ENCODE assay signal across 8 mouse cellular contexts in genomic region chr6:40470916-40471719, GRCm38 (mm10). TPM values are rescaled to one million over a fixed set of nuclear protein-coding genes. Genes with fewer than 3 reads are reported as not detected.
A peak's percentile ranks its signal among the peaks of the same experiment; 100 is the strongest.
DNase-seq lines count a peak whose midpoint lies in the region; ATAC-seq lines count a peak whose summit lies in the region.

Gene Ssbp1, plus strand, starts transcription at chr6:40471352.

- peak within 1 kb of the TSS; percentile 98 for H3K27ac ChIP-seq in heart, embryonic 10.5 days
- H3K27ac ChIP-seq in kidney, embryonic 15.5 days: peak within 1 kb of the TSS; percentile 98

- peak within 1 kb of the TSS; percentile 68 for H3K4me2 ChIP-seq in kidney, embryonic 15.5 days

- WGBS in heart, embryonic 10.5 days: 1% methylated on average over 54 of the region's 54 CpGs
- 1% methylated on average over 54 of the region's 54 CpGs for WGBS in kidney, embryonic 15.5 days

- peak; percentile 93 to 94 for DNase-seq in B cell, adult 2 months
- peak; percentile 98 for DNase-seq in brain, adult 2 months (ENCODE audit: low read depth, low spot score)
- DNase-seq in heart, embryonic 10.5 days (ENCODE audit: low spot score): peak; percentile 97
- peak; percentile 91 for DNase-seq in liver
- peak; percentile 88 to 93 for DNase-seq in spleen, postnatal 4 days (ENCODE audit: low spot score in 2 of 2)

- H3K36me3 ChIP-seq in heart, embryonic 10.5 days: peaks cover 31% of the 10 kb centered on the region
- peaks cover 29% of the 10 kb centered on the region for H3K36me3 ChIP-seq in kidney, embryonic 15.5 days

- peak within 1 kb of the TSS; percentile 91 for H3K9ac ChIP-seq in kidney, embryonic 15.5 days

- ATAC-seq in erythroblast, adult 5-6 weeks (replicated peaks; ENCODE audit: low FRiP score, poor library complexity, severe bottlenecking): peak; percentile 98
- ATAC-seq in kidney, embryonic 15.5 days (replicated peaks; ENCODE audit: low FRiP score): peak; percentile 98
- peak; percentile 97 for ATAC-seq in monocyte, adult 5-6 weeks (replicated peaks; ENCODE audit: insufficient number of reproducible peaks, low FRiP score, low TSS enrichment, poor library complexity, severe bottlenecking)

- H3K27me3 ChIP-seq in heart, embryonic 10.5 days (ENCODE audit: insufficient read depth, poor library complexity, severe bottlenecking): no peaks in the 10 kb centered on the region
- H3K27me3 ChIP-seq in kidney, embryonic 15.5 days: peaks cover 3% of the 10 kb centered on the region; the same call in 1 of the 2 replicates

- H3K9me3 ChIP-seq in heart, embryonic 10.5 days: no peaks in the 10 kb centered on the region
- H3K9me3 ChIP-seq in kidney, embryonic 15.5 days (replicated peaks): no peaks in the 10 kb centered on the region

- peaks cover 10% of the 10 kb centered on the region for H3K4me1 ChIP-seq in heart, embryonic 10.5 days
- peaks cover 11% of the 10 kb centered on the region for H3K4me1 ChIP-seq in kidney, embryonic 15.5 days

- H3K4me3 ChIP-seq in heart, embryonic 10.5 days: peak within 1 kb of the TSS; percentile 87
- peak within 1 kb of the TSS; percentile 83 for H3K4me3 ChIP-seq in kidney, embryonic 15.5 days (replicated peaks)

RNA-seq across cellular contexts. Expression of gene Ssbp1, which starts in this region (rescaled TPM):
- 38.0 and 42.5 TPM in 2 replicates for total RNA-seq in erythroblast, adult 5-6 weeks (2015; ENCODE audit: low replicate concordance)
- total RNA-seq in erythroblast, adult 5-6 weeks (2017; ENCODE audit: low replicate concordance): 17.8 and 23.8 TPM in 2 replicates
- 122 and 162 TPM in 2 replicates for polyA plus RNA-seq in heart, embryonic 10.5 days (2016; fragmentation: Nextera tagmentation; extraction: Ambion mirVana)
- 171 and 178 TPM in 2 replicates for polyA plus RNA-seq in kidney, embryonic 15.5 days (2015; fragmentation: Nextera tagmentation; extraction: Ambion mirVana)
- total RNA-seq in monocyte, adult 5-6 weeks (2017): 42.9 to 67.8 TPM (median 47.2 TPM) in 3 replicates

Comparison
In these comparisons a context has a peak if more than half of its experiments do, and no peak if none do; other contexts are left out.
1. Peak in every context shown above with its lines: DNase-seq, ATAC-seq, H3K4me3 ChIP-seq and H3K27ac ChIP-seq.